Comparison of ENCODE assay signal across 8 mouse cellular contexts in the genomic region with DNA sequence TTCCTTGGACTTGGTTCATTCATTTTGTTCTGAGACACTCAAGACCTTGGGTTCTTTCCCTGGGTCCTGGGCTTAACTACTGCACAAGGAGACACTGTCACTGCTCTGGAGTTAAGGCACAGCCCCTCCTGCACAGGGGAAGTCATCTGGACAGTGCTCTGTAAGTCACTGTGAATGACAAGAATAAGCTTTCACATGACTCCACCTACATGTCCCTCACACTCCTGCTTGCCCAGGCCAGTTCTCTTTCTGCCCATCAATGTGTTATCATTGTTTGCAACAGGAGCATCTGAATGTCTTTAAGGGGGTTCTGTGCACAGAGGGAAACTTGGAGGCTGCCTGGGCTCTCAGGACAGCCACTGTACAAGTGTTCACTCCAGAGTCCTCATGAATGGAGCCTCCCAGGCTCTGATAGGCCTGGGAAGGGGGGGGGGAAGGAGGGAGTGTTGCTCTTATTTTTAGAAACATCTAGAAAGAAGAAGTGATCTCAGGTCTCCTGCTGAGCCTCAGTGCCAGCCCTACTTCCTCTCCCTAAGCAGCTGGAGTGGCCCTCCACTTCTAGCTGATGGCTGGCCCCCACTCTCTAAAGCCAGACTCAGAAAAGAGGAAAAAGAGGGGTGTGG. TPM values are rescaled to one million over a fixed set of nuclear protein-coding genes. Genes with fewer than 3 reads are reported as not detected.
DNase-seq lines count a peak whose midpoint lies in the region; ATAC-seq lines count a peak whose summit lies in the region.

No protein-coding gene starts in this region.

- H3K27me3 ChIP-seq in heart, embryonic 14.5 days (ENCODE audit: control insufficient read depth, insufficient read depth, low read length) = no peaks in the 10 kb centered on the region
- H3K27me3 ChIP-seq in megakaryocyte, embryonic 14.5 days (replicated peaks) = no peaks in the 10 kb centered on the region

- peak overlapping the region; percentile 78 to 83 for H3K27ac ChIP-seq in heart, embryonic 14.5 days (replicated peaks in 1 of 2; ENCODE audit: control insufficient read depth in 1 of 2, insufficient read depth in 1 of 2, low read depth in 2 of 2, low read length in 2 of 2)

- no peaks in the 10 kb centered on the region for H3K9me3 ChIP-seq in heart, embryonic 14.5 days (ENCODE audit: control insufficient read depth, low read length)
- no peaks in the 10 kb centered on the region for H3K9me3 ChIP-seq in megakaryocyte, embryonic 14.5 days

- ATAC-seq in heart, embryonic 14.5 days (ENCODE audit: insufficient number of reproducible peaks, insufficient read depth, low FRiP score, low read depth) = peak; percentile 42; the same call in 1 of the 2 replicates
- no peak for ATAC-seq in activated CD4-positive, CD25-positive, alpha-beta regulatory T cell, adult 4 months

- H3K4me2 ChIP-seq in heart, embryonic 14.5 days (ENCODE audit: low read length) = peak overlapping the region; percentile 28; the same call in 1 of the 2 replicates

- peak; percentile 68 for DNase-seq in layer of hippocampus, adult 9-11 months
- DNase-seq in layer of hippocampus, postnatal 36 days = no peak
- DNase-seq in MEL-GATA-1-ER (ENCODE audit: extremely low read depth, low read depth) = peak; percentile 58
- DNase-seq in kidney, postnatal 4 days = no peak
- DNase-seq in cerebellum, adult 8-10 months = no peak

- peaks cover 20% of the 10 kb centered on the region for H3K36me3 ChIP-seq in heart, embryonic 14.5 days (ENCODE audit: control insufficient read depth, insufficient read depth, low read length)
- H3K36me3 ChIP-seq in megakaryocyte, embryonic 14.5 days (replicated peaks; ENCODE audit: low read length) = peaks cover 92% of the 10 kb centered on the region

- H3K9ac ChIP-seq in heart, embryonic 14.5 days (ENCODE audit: low read length) = peak overlapping the region; percentile 18

- peaks cover 37 to 79% of the 10 kb centered on the region in 2 experiments for H3K4me1 ChIP-seq in heart, embryonic 14.5 days (ENCODE audit: control insufficient read depth in 2 of 2, insufficient read depth in 2 of 2, low read length in 2 of 2)
- peaks cover 85% of the 10 kb centered on the region for H3K4me1 ChIP-seq in megakaryocyte, embryonic 14.5 days

- no peak overlapping the region for H3K4me3 ChIP-seq in heart, embryonic 14.5 days (ENCODE audit: control insufficient read depth in 1 of 2, insufficient read depth in 1 of 2, low read depth in 1 of 2, low read length in 2 of 2)
- peak overlapping the region; percentile 70 for H3K4me3 ChIP-seq in megakaryocyte, embryonic 14.5 days (replicated peaks)

RNA-seq across cellular contexts. Expression of gene Ehd4, which starts 19.8 kb away (rescaled TPM):
- total RNA-seq in layer of hippocampus, postnatal 36 days (2021) = 1 to 10 TPM; 7.6 to 7.7 TPM
- polyA plus RNA-seq in heart, embryonic 14.5 days (2014; fragmentation: Nextera tagmentation; extraction: Ambion mirVana) = 141 and 152 TPM in 2 replicates
- polyA plus RNA-seq in megakaryocyte, embryonic 14.5 days (2012; ENCODE audit: insufficient read depth, low replicate concordance) = 55.8 and 61.8 TPM in 2 replicates
- polyA plus RNA-seq in activated CD4-positive, CD25-positive, alpha-beta regulatory T cell, adult 4 months (2017; shearing (Covaris generic)) = 1 to 10 TPM; 7.2 to 9.1 TPM

Comparison
In these comparisons a context has a peak if more than half of its experiments do, and no peak if none do; other contexts are left out.
1. DNase-seq: peak in layer of hippocampus, adult 9-11 months (single experiment) and MEL-GATA-1-ER (single experiment); none in layer of hippocampus, postnatal 36 days (0 of 2), kidney, postnatal 4 days (0 of 2) and cerebellum, adult 8-10 months (single experiment).